Mouse (Mus musculus) stomach, embryonic 16.5 days (tissue): ENCODE results near the gene Pde4d. TPM values are rescaled to one million over a fixed set of nuclear protein-coding genes. Genes with fewer than 3 reads are reported as not detected.

Experiments
- ATAC-seq: fragments of 200-750 bp; cut with Nextera tagmentation; 2 replicates; pipeline ENCODE4 v1.8.0; 2017; ENCODE audit warnings: moderate number of reproducible peaks, moderate TSS enrichment; ENCODE audit not compliant: insufficient read depth, low FRiP score
- H3K27ac ChIP-seq: fragments of 300-500 bp; sonication (generic); 2 replicates; pipeline ENCODE4 v1.5.1; 2014; ENCODE audit warnings: low read length
- H3K27me3 ChIP-seq: fragments of 300-500 bp; sonication (generic); 2 replicates; pipeline ENCODE4 v1.6.1; 2014; ENCODE audit warnings: low read length, control low read depth, mixed read lengths; ENCODE audit not compliant: control insufficient read depth, insufficient read depth
- H3K36me3 ChIP-seq: fragments of 300-500 bp; sonication (generic); 2 replicates; pipeline ENCODE4 v1.6.1; 2014; ENCODE audit warnings: low read length; ENCODE audit not compliant: control insufficient read depth, insufficient read depth
- H3K4me1 ChIP-seq: fragments of 300-500 bp; sonication (generic); 2 replicates; pipeline ENCODE4 v1.6.1; 2014; ENCODE audit warnings: low read length, control low read depth, mixed read lengths; ENCODE audit not compliant: control insufficient read depth, insufficient read depth
- H3K4me2 ChIP-seq: fragments of 300-500 bp; sonication (generic); 2 replicates; pipeline ENCODE4 v1.6.1; 2014; ENCODE audit warnings: low read depth, low read length, mixed read lengths
- H3K4me3 ChIP-seq: fragments of 300-500 bp; sonication (generic); replicated peaks from 2 replicates; pipeline ENCODE4 v1.5.1; 2014; ENCODE audit warnings: mild to moderate bottlenecking, low read length
- H3K9ac ChIP-seq: fragments of 300-500 bp; sonication (generic); 2 replicates; pipeline ENCODE4 v1.6.1; 2014; ENCODE audit warnings: low read length
- H3K9me3 ChIP-seq: fragments of 300-500 bp; sonication (generic); replicated peaks from 2 replicates; pipeline ENCODE4 v1.6.1; 2016; ENCODE audit warnings: low read length, control low read depth; ENCODE audit not compliant: control insufficient read depth
- WGBS: fragments of 180-500 bp; shearing (Covaris S2); extraction: QIAGEN DNeasy Blood & Tissue Kit; methylation state at CpG from one replicate; pipeline ENCODE4 v1.1.7; 2014; 5-methylcytosine and 5-hydroxymethylcytosine counted together
- polyA plus RNA-seq: library from polyadenylated mRNA; unstranded; fragments of >200 nt; fragmentation: Nextera tagmentation; extraction: Ambion mirVana; gene quantifications from 2 replicates; pipeline ENCODE4 v1.2.1, GENCODE M21; 2015

Pde4d gene
- polyA plus RNA-seq, 1 experiment from 2014 or later = 22.1 TPM

DNA sequence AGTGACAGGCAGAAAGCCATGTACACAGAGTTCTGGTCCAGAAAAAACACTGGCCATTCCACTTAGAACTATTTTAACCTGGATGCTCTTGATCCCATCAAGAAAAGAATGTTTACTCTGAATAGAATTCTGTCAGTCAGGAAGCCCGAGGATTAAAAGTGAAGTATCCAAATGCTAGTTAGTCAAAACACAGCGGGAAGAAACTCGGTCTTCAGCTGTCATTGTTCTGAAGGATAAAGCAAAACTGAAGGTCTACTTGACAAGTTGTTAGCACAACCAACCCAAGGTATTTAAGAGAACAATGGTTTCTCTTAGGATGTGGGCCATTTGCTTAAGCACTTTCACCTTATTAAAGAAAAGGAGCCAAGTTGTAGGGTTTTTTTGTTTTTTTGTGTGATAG lies 1327.2 kb downstream of the Pde4d start:
- no peak overlapping the region for H3K9ac ChIP-seq
- no peaks in the 10 kb centered on the region for H3K4me1 ChIP-seq
- H3K4me2 ChIP-seq = no peak overlapping the region
- no peaks in the 10 kb centered on the region for H3K27me3 ChIP-seq
- no peaks in the 10 kb centered on the region for H3K36me3 ChIP-seq
- H3K27ac ChIP-seq = no peak overlapping the region
- no peaks in the 10 kb centered on the region for H3K9me3 ChIP-seq
- 46% methylated on average over 3 of the region's 3 CpGs for WGBS
- no peak for ATAC-seq
- no peak overlapping the region for H3K4me3 ChIP-seq

DNA sequence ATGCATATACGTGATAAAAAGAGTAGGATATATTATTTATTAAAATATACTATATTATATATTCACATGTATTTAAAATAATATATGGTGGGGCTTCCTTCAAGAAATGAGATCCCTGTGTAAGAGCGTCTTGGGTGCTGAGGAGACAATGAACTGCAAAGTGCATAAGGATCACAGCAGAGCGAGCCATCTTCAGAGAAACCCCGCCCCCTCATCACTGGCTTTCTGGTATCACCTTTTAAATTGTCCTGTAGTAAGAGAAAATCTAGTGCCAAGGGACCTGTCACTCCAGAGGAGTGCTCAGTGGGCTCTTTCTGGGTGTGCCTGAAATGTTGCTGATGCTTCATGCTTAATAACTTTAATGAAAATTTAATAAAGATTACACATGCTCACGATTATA lies 1327.7 kb downstream of the Pde4d start:
- 87% methylated on average over 5 of the region's 5 CpGs for WGBS
- no peaks in the 10 kb centered on the region for H3K9me3 ChIP-seq

GRCm38 (mm10) chr13:109778297-109778835 lies 1328.6 kb downstream of the Pde4d start:
- no peak overlapping the region for H3K4me2 ChIP-seq
- no peak overlapping the region for H3K9ac ChIP-seq

More for the DNA sequence above, 1327.7 kb downstream of the Pde4d start:
- no peaks in the 10 kb centered on the region for H3K36me3 ChIP-seq
- H3K9ac ChIP-seq = no peak overlapping the region
- H3K27ac ChIP-seq = no peak overlapping the region
- H3K4me3 ChIP-seq = no peak overlapping the region
- no peaks in the 10 kb centered on the region for H3K27me3 ChIP-seq
- H3K4me1 ChIP-seq = no peaks in the 10 kb centered on the region
- H3K4me2 ChIP-seq = no peak overlapping the region
- no peak for ATAC-seq

DNA sequence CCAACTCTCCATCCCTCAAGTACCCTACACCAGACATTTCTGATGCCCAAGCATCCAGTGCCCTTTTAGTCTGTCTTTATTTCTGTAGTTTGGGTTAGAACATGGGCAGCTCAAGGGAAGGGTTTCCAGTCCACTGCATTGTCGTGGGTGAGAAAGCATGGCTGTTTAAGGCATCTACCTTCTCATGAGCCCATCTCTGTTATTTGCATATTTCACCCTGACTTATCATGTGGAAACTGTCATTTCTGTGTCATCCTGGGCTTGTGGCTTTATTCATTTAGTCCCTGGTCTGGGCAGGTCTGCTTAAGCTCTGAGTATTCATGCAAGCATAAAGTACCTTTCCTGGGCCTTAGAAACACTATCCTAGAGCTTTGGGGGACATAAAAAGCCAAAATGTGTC lies 1331.7 kb downstream of the Pde4d start:
- Histone ChIP-seq H3K9ac (no peak overlapping the region), H3K9me3 (no peaks in the 10 kb centered on the region), H3K4me3 (no peak overlapping the region), H3K36me3 (no peaks in the 10 kb centered on the region), H3K4me1 (no peaks in the 10 kb centered on the region), H3K4me2 (no peak overlapping the region), H3K27ac (no peak overlapping the region), H3K27me3 (no peaks in the 10 kb centered on the region)
- WGBS = 80% methylated on average over 1 of the region's 1 CpGs
- no peak for ATAC-seq

More at GRCm38 (mm10) chr13:109778297-109778835, 1328.6 kb downstream of the Pde4d start:
- no peak overlapping the region for H3K27ac ChIP-seq
- no peaks in the 10 kb centered on the region for H3K9me3 ChIP-seq
- H3K4me3 ChIP-seq = no peak overlapping the region
- H3K27me3 ChIP-seq = no peaks in the 10 kb centered on the region
- 67% methylated on average over 9 of the region's 9 CpGs for WGBS
- H3K4me1 ChIP-seq = no peaks in the 10 kb centered on the region
- H3K36me3 ChIP-seq = no peaks in the 10 kb centered on the region
- ATAC-seq = no peak

- no peak for ATAC-seq
- Histone ChIP-seq H3K4me3 (no peak overlapping the region), H3K36me3 (no peaks in the 10 kb centered on the region), H3K4me1 (no peaks in the 10 kb centered on the region), H3K27me3 (no peaks in the 10 kb centered on the region), H3K4me2 (no peak overlapping the region), H3K27ac (no peak overlapping the region), H3K9me3 (no peaks in the 10 kb centered on the region), H3K9ac (no peak overlapping the region)
- WGBS = 82% methylated on average over 4 of the region's 4 CpGs
These were observed 1338.9 kb downstream of the Pde4d start for GRCm38 (mm10) chr13:109788604-109789003.

- H3K27me3 ChIP-seq = no peaks in the 10 kb centered on the region
- no peak overlapping the region for H3K4me2 ChIP-seq
- WGBS = 65% methylated on average over 4 of the region's 4 CpGs
- H3K36me3 ChIP-seq = no peaks in the 10 kb centered on the region
- no peak for ATAC-seq
- no peak overlapping the region for H3K9ac ChIP-seq
- H3K4me1 ChIP-seq = no peaks in the 10 kb centered on the region
- H3K27ac ChIP-seq = no peak overlapping the region
- no peaks in the 10 kb centered on the region for H3K9me3 ChIP-seq
- H3K4me3 ChIP-seq = no peak overlapping the region
These were observed 1339.4 kb downstream of the Pde4d start for GRCm38 (mm10) chr13:109789151-109789550.

DNA sequence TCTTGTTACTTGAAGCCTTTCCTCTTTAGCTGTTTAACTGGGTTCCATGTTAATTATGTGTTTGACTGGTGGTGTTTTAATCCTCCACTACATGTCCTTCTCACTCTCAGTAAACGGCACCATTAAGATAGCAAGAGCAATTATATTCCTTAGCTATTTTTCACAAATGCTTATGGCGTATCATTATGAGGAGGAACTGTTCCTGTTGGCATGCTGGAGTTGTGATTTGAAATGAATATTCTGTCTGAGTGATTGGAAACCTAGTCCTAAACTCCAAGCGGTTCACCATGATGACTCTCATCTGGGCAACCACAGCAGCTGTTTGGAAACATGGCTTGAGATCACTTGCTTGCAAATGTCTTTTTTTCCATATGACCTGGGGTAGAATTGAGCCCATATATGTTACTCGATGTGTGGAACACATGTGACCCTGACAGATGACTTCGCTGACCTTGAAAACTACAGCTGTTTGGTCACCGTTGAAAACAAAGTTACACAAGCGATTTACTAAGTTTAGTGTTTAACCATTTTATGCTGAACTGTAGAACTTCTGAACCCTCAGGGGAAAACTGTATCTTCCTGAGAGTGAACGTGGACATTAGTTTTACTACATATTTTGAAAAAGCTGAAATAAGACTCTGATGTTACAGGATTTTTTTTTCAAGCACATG lies 1340.4 kb downstream of the Pde4d start:
- Histone ChIP-seq H3K4me3 (no peak overlapping the region), H3K27me3 (no peaks in the 10 kb centered on the region), H3K9ac (no peak overlapping the region), H3K36me3 (no peaks in the 10 kb centered on the region), H3K27ac (no peak overlapping the region), H3K4me1 (no peaks in the 10 kb centered on the region), H3K9me3 (no peaks in the 10 kb centered on the region), H3K4me2 (no peak overlapping the region)
- ATAC-seq = no peak
- WGBS = 86% methylated on average over 8 of the region's 8 CpGs

DNA sequence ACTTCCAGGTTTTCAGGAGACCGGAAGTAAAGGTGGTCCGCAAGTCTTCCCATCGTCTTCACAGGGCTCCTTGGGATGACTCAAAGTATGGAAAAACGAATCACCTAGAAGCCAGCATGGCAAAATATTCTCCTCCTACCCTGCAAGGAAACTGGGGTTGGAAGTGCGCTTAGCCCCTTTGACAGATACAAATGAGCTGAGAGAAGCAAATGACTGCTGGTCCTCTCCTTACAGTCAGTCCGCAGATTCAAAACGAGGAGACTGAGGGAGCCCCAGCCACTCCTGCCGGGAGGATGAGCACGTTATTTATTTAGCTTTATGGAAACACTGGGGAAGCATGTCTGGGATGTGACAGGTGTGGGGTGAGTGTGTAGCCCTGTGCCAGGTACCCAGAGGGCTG lies 1344.2 kb downstream of the Pde4d start:
- H3K36me3 ChIP-seq = no peaks in the 10 kb centered on the region
- H3K9ac ChIP-seq = no peak overlapping the region
- no peak overlapping the region for H3K4me3 ChIP-seq
- no peaks in the 10 kb centered on the region for H3K4me1 ChIP-seq
- no peak overlapping the region for H3K27ac ChIP-seq
- no peak overlapping the region for H3K4me2 ChIP-seq
- no peaks in the 10 kb centered on the region for H3K9me3 ChIP-seq
- 49% methylated on average over 9 of the region's 9 CpGs for WGBS
- no peak for ATAC-seq
- no peaks in the 10 kb centered on the region for H3K27me3 ChIP-seq

GRCm38 (mm10) chr13:109798651-109799050 lies 1348.9 kb downstream of the Pde4d start:
- no peaks in the 10 kb centered on the region for H3K36me3 ChIP-seq
- H3K4me1 ChIP-seq = 0 out of 2 replicates have a peak, but pooled peaks cover 3% of the 10 kb centered on the region
- no peak overlapping the region for H3K4me2 ChIP-seq
- H3K9ac ChIP-seq = no peak overlapping the region
- H3K27me3 ChIP-seq = no peaks in the 10 kb centered on the region
- H3K27ac ChIP-seq = no peak overlapping the region
- no peak overlapping the region for H3K4me3 ChIP-seq
- 49% methylated on average over 4 of the region's 4 CpGs for WGBS
- no peaks in the 10 kb centered on the region for H3K9me3 ChIP-seq
- ATAC-seq = 0 out of 2 replicates have a peak, but pooled peaks have one; percentile 13
